Mouse (Mus musculus) erythroblast, adult 5-6 weeks (primary cell): ENCODE results near the gene Ighmbp2. TPM values are rescaled to one million over a fixed set of nuclear protein-coding genes. Genes with fewer than 3 reads are reported as not detected.
A peak's percentile ranks its signal among the peaks of the same experiment; 100 is the strongest.

Experiments
- ATAC-seq: replicated peaks from 2 replicates; pipeline ENCODE4 v1.8.0; 2016; ENCODE audit warnings: moderate number of reproducible peaks, mild to moderate bottlenecking, moderate TSS enrichment, inconsistent platforms; ENCODE audit not compliant: poor library complexity, low FRiP score, severe bottlenecking
- total RNA-seq, 2 experiments: library from RNA; stranded (forward) in 1 of 2; stranded (reverse) in 1 of 2; fragments of 150-400 nt in 1 of 2; fragments of 200-764, 138-1000 nt in 1 of 2; gene quantifications; 2 replicates each; pipeline versions ENCODE4 v1.2.3 to v1.2.4; 2015 to 2017; ENCODE audit warnings: low replicate concordance in 2 of 2

The Ighmbp2 gene
- total RNA-seq (2015; ENCODE audit: low replicate concordance) (0.63 TPM in 1 of 2 replicates, not detected in the other), total RNA-seq (2017; ENCODE audit: low replicate concordance) (0.70 and 2.2 TPM in 2 replicates)

GRCm38 (mm10) chr19:3282572-3283467 is at the start of gene Ighmbp2, which contains the start of gene Mrpl21:
Gene Ighmbp2 (minus strand): TSS chr19:3283017.
Gene Mrpl21 (plus strand): TSS chr19:3282901.
- peak; percentile 89 for ATAC-seq

- no peak for ATAC-seq
Measured at GRCm38 (mm10) chr19:3326479-3327047, 43.7 kb upstream of the Ighmbp2 start.

- ATAC-seq, result no peak
Measured at GRCm38 (mm10) chr19:3325771-3326478, 43.1 kb upstream of the Ighmbp2 start.

GRCm38 (mm10) chr19:3324931-3325711 is 42.3 kb upstream of the Ighmbp2 start:
- peak; percentile 62 for ATAC-seq

GRCm38 (mm10) chr19:3324271-3324811 is 41.5 kb upstream of the Ighmbp2 start:
- no peak for ATAC-seq

- peak; percentile 17 for ATAC-seq
Measured at GRCm38 (mm10) chr19:3323753-3324270, 41.0 kb upstream of the Ighmbp2 start.

GRCm38 (mm10) chr19:3323201-3323621 is 40.4 kb upstream of the Ighmbp2 start:
- peak; percentile 77 for ATAC-seq

- peak; percentile 60 for ATAC-seq
Measured at GRCm38 (mm10) chr19:3322261-3322969, 39.6 kb upstream of the Ighmbp2 start, which contains the start of gene Cpt1a. Gene Cpt1a (plus strand): TSS chr19:3322334.

- ATAC-seq, result no peak
Measured at GRCm38 (mm10) chr19:3321617-3322016, 38.8 kb upstream of the Ighmbp2 start.

GRCm38 (mm10) chr19:3320801-3321200 is 38.0 kb upstream of the Ighmbp2 start:
- no peak for ATAC-seq

- ATAC-seq, result no peak
Measured at GRCm38 (mm10) chr19:3320086-3320485, 37.3 kb upstream of the Ighmbp2 start.

- no peak for ATAC-seq
Measured at GRCm38 (mm10) chr19:3319341-3319740, 36.5 kb upstream of the Ighmbp2 start.

GRCm38 (mm10) chr19:3307175-3307949 is 24.5 kb upstream of the Ighmbp2 start:
- no peak for ATAC-seq

- ATAC-seq, result no peak
Measured at GRCm38 (mm10) chr19:3304017-3304416, 21.2 kb upstream of the Ighmbp2 start.

GRCm38 (mm10) chr19:3297775-3298174 is 15.0 kb upstream of the Ighmbp2 start:
- ATAC-seq, result peak; percentile 39

- no peak for ATAC-seq
Measured at GRCm38 (mm10) chr19:3297034-3297433, 14.2 kb upstream of the Ighmbp2 start.

- no peak for ATAC-seq
Measured at GRCm38 (mm10) chr19:3295245-3295644, 12.4 kb upstream of the Ighmbp2 start.

- no peak for ATAC-seq
Measured at GRCm38 (mm10) chr19:3292993-3293392, 10.2 kb upstream of the Ighmbp2 start.
